Mouse (Mus musculus) adipocyte (in vitro differentiated cells): ENCODE measurements at regions not wholly inside any gene's neighbourhood (a gene's known extent, or its start where the extent isn't known, plus 50 kb on each side); places are given as distances from the start of the nearest gene placed in this dataset.
A peak's percentile ranks its signal among the peaks of the same experiment; 100 is the strongest.

ENCODE experiments used
- DNase-seq: peaks from one replicate; pipeline ENCODE4 v3.0.0-alpha.2; 2016; ENCODE audit warnings: low spot score

DNA sequence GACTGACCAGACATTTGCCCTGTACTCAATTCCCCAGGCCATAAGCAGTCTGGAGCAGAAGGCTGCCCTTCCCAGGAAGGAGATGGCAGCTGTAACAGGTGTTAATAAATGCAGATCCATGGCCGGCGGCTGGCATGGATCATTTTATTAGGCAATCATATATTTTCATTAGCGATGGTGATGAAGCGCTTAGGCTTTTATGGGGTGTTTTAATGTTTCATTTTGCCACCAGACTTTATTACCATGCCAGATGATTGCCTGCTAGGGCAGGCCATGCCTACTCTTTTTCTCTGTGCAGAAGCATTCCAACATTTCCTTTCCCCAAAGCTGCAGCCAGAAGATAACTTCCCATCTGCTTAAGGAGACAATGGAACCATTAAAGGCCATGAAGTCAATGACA is 596.2 kb downstream of the Gm9195 start:
- no peak for DNase-seq

DNA sequence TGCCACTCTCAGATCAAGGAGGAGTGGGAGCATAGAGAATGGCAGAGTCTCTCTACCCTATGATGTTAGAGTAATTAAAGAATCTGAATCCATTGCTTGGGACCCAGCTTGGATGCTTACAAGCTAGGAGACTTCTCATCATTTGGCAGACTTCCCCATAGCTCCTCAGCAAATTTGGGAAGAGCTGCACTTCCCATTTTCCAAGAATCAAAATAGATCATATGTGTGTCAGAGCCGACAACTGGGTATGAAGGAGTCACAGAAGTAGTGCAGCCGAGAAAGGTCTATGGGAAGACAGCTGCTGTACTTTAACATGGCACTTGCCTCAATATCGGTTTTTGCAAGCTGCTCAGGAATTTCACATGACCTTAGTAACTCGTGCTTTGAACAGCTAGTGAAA is 596.8 kb downstream of the Gm9195 start:
- no peak for DNase-seq

DNA sequence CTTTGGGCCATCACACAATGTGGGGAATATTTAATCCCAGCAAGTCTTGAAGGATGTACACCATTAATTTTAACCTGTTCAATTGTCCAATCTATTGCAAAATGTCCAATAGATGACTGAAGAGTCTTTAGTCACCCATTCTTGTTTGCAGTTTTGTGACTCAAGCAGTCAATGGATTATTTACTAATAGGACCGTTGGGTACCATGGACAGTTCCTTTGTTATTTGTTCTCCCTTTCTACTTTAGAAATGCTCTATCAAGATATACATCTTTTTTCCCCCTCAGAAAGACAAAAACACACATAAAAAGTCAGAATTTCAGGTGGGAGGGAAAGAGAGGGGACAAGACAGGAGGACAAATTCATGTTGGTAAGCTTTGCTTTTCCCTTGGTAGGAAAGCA is 598.3 kb downstream of the Gm9195 start:
- DNase-seq, result peak; percentile 2

DNA sequence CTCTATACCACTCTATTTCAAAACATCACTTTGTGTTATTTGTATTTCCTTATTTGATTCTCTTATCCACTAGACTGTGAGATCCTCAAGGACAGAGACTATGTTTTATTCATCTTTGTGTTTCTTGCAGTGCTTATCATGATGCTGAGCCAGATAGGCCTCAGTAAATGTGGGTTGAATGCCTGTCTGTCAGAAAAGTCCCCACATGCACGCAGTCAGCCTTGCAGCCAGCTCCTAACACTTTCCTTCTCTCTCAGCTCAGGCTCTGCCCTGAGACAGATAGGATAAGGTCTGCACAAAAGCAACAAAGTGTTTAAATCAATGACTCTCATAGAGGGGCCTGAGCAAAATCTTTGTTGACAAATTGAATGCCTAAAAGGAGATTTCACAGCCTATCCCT is 600.0 kb downstream of the Gm9195 start:
- DNase-seq, result no peak

GRCm38 (mm10) chr14:71882871-71883270 is 608.8 kb downstream of the Gm9195 start:
- DNase-seq, result no peak

GRCm38 (mm10) chr14:71845546-71845945 is 646.1 kb downstream of the Gm9195 start:
- no peak for DNase-seq

- DNase-seq, result no peak
Observed at GRCm38 (mm10) chr14:71808863-71809487, 682.7 kb downstream of the Gm9195 start.

DNA sequence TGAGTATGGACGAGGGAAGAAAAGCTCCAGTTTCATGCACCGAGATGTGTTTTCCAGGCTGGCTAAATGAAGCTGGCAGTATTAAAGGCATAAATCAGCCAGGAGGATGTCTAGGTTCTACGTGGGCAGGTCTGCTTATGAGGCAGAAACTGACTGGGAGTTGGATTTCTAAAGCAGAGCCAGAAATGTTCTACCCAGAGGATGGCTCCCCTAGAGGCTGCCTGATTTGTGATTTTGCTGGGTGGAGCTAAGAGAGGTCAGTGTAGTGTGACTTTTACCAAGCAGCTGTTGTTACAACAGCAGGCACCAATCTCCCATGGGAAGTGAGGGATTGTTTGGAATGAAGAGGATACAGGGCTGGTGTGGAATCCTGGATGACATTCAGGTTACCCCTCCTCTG is 686.0 kb downstream of the Gm9195 start:
- no peak for DNase-seq

GRCm38 (mm10) chr14:71799861-71800260 is 691.8 kb downstream of the Gm9195 start:
- DNase-seq, result no peak

DNA sequence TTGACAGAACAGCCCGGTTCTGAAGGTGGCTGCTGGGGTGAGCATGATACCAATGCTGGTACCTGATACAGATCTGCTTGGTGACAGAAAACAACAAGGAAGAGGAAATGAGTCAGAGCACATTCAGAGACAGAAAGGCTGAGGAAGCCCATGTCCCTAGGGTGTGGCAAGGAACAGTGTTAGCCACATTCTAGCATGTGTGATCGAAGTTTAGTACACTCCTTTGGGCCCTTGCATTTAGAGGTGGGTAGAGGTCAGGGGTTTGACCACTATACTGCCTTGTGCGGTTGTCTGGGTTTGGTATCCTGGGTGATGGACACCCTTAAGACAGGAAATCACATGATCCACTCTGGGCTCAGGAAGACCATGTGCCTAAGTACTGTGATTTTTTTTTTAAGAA is 695.9 kb downstream of the Gm9195 start:
- DNase-seq, result no peak

DNA sequence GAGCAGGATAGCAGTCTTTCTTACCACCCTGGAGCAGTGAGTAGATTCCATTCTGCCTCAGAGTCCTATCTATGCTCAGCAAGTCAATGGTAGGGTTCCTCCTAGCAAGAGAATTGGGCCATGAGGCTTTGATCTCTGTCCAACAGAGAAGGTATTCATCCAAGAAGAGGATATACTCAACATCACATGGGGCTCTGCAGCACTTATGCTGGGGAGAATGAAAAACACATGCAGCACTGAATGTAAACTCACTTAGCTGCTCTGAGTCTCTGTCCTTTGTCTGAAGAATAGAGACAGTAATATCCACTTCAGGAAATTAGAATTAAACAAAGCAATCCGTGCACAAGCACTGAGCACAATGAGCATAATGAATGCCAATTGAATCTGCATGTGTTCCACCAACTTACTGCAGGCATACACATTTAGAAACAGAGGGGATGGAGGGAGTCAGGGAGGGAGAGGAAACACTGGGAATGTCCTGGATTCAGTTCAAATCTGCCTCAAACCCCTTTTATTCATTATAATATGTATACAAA is 714.6 kb downstream of the Gm9195 start:
- DNase-seq, result no peak

DNA sequence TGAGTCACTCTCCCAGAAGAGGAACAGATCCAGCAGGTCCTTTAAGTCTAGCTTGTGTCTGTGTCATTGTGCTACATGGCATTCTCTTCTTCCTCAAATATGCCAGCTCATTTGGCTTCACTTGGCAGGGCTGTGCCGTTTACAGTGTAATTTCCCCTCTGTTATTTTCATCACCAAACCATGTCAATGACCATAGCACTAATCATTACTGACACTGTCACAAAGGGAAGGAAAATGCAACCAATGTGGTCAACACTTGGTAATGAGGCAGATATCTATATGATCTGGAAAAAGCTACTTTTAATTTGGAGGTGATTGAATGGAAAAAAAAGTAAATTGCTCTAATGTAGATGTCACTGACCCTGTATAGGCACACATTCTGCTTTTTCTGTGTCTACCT is 724.8 kb downstream of the Gm9195 start:
- DNase-seq, result no peak

GRCm38 (mm10) chr14:71728542-71728941 is 763.1 kb downstream of the Gm9195 start:
- DNase-seq, result no peak

DNA sequence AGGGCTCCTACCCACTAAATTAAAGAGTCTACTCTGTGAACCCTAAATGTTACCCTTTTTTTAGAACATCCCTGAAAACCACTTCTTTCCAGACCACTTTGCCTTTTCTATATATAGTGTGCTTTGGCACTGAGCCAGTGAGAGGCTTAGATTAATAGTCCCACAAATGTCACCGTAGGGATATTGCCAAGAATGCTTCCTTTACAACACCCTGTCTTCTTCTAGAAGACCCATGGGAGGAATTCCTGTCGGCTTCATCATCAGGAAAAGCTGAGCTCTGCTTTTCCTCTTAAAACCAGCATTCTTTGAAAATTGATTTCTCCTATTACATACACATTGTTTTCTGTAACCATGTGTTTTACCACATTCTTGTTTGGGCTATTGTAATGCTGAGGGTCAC is 768.1 kb downstream of the Gm9195 start:
- DNase-seq, result no peak

DNA sequence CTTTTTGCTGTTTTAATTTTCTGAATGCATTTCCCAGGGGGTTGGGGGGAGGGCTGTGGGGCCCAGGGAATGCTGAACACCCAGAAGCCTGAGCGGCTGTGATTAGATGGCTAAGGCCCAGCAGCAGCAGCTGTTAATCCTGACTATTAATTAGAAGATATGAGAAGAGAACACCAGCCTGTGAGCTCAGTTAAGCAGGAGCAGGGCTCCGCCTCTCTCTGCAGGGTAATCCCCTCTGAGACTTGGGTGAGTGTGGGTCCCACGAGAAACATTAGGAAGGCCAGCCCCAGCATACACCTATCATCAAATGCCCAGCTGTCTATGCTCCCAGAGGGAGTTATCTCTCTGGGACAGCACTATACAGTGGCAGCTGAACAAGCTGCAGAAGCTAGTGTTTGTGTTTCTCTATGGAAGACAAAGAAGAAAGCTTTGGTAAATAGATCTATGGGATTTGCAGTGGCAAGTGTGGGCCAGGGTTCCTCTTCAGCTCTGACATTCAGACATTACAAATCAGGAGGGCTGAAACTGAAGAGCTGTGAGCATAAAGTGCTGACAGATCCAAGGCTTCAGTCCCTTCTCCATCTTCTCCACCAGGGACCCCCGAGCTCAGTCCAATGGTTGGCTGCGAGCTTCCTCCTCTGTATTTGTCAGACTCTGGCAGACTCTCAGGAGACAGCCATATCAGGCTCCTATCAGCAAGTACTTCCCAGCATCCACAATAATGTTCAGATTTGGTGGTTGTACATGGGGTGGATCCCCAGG is 781.9 kb downstream of the Gm9195 start:
- DNase-seq, result no peak

GRCm38 (mm10) chr14:71692752-71693437 is 798.7 kb downstream of the Gm9195 start:
- no peak for DNase-seq

- DNase-seq, result no peak
Observed at GRCm38 (mm10) chr14:71674564-71674963, 817.1 kb downstream of the Gm9195 start.

DNA sequence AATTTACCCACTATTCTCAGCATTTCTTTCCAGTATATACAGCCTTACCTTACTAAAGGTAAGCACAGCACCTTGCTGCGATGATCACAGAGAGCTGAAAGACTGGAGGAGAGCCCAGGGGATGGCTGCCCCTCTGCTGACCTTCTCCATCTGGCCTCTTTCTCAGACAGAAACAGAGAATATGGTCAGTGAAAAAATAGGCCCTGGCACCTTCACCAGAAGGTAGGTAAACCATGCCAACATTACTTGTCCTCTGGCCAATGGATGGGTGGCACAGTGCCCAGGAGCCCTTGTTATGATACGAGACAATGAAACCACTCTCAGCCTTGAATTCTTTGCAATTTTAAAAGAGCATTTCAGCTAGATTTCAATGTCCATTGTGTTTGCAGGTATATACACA is 817.8 kb downstream of the Gm9195 start:
- DNase-seq, result no peak

DNA sequence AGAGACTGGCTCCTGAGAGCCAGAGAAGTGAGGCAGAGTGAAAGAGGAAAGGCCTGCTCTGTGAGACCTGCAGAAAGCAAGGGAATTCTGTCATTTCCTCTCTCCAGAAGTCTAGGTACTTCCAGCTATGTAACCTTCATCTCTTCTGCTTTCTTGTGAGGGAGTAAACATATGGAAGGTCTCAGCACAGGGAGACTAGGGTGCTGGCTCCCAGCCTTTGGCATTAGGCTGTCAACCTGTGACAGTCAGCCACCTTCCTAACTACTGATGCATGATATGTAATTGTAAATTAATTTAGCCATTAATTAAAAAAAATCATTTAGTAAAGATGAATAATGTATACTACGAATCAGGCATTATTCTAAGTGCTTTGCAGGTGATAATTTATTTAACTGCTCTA is 819.2 kb downstream of the Gm9195 start:
- no peak for DNase-seq

- no peak for DNase-seq
Observed at GRCm38 (mm10) chr14:71671994-71672393, 819.6 kb downstream of the Gm9195 start.

- DNase-seq, result peak; percentile 21
Observed at GRCm38 (mm10) chr14:71670435-71670834, 821.2 kb downstream of the Gm9195 start.

DNA sequence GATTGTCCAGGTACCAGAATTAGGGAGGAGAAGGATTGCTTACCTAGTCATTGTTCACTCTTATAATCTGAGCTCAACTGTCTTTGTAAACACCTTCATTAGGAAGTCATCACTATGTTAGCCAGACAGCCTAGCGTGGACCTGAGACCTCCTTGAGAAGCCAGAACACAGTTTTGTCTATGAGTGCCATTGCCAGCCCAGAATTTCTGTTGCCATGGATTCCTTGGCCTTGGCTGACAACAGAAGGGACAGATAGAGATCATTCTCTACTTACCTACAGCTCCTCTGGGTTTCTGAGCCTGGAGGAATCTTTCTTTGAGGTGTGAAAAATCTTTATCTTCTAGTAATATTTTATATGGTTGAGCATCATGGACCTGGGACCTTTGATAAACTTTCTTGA is 825.0 kb downstream of the Gm9195 start:
- no peak for DNase-seq

GRCm38 (mm10) chr14:71660166-71660565 is 831.5 kb downstream of the Gm9195 start:
- no peak for DNase-seq
